Mouse (Mus musculus): ENCODE results near the gene Haus3. TPM values are rescaled to one million over a fixed set of nuclear protein-coding genes. Genes with fewer than 3 reads are reported as not detected.

The Haus3 gene
- total RNA-seq, 1 experiment: 26.8 TPM

- no peak overlapping the region for H3K4me3 ChIP-seq (ENCODE audit: insufficient read depth in 1 of 2, low read depth in 1 of 2, low read length in 2 of 2, poor library complexity in 1 of 2, severe bottlenecking in 1 of 2)
- in situ Hi-C loops (cut with MboI; ENCODE audit: low sequenced_read_pairs in 2 of 2, unreplicated experiment in 2 of 2): no loop called here
- TF ChIP-seq CHD2 (IDR thresholded peaks at IDR 0.05; ENCODE audit: low read depth, low read length) (no peak), ZNF384 (IDR thresholded peaks at IDR 0.05; ENCODE audit: low read depth, low read length) (no peak), HCFC1 (IDR thresholded peaks at IDR 0.05; ENCODE audit: borderline replicate concordance, insufficient read depth, low read length) (no peak), MAFK (IDR thresholded peaks at IDR 0.05; ENCODE audit: insufficient read depth, low read depth, low read length) (no peak), ZC3H11A (IDR thresholded peaks at IDR 0.05; ENCODE audit: borderline replicate concordance, low read depth, low read length) (no peak)
- no peak overlapping the region for H3K27ac ChIP-seq (ENCODE audit: insufficient read depth, low read depth, low read length, poor library complexity, severe bottlenecking)
- H3K4me1 ChIP-seq (ENCODE audit: control insufficient read depth in 2 of 2, insufficient read depth in 2 of 2, low read length in 2 of 2, poor library complexity in 1 of 2): peaks cover 5 to 20% of the 10 kb centered on the region in 2 experiments
- H3K9me3 ChIP-seq (ENCODE audit: control insufficient read depth, insufficient read depth, low read depth, low read length): no peaks in the 10 kb centered on the region
- H3K9ac ChIP-seq (ENCODE audit: insufficient read depth, low read depth, low read length, poor library complexity, severe bottlenecking): no peak overlapping the region
- no peaks in the 10 kb centered on the region for H3K36me3 ChIP-seq (ENCODE audit: control insufficient read depth, insufficient read depth, low read length, poor library complexity, severe bottlenecking)
- no peak for DNase-seq (ENCODE audit: low read depth, low spot score)
Measured at GRCm38 (mm10) chr5:34174021-34174420, 4.7 kb upstream of the Haus3 start.

- Histone ChIP-seq H3K4me3 (ENCODE audit: insufficient read depth in 1 of 2, low read depth in 1 of 2, low read length in 2 of 2, poor library complexity in 1 of 2, severe bottlenecking in 1 of 2) (no peak overlapping the region), H3K9me3 (ENCODE audit: control insufficient read depth, insufficient read depth, low read depth, low read length) (no peaks in the 10 kb centered on the region), H3K4me1 (ENCODE audit: control insufficient read depth in 2 of 2, insufficient read depth in 2 of 2, low read length in 2 of 2, poor library complexity in 1 of 2) (peaks cover 11 to 14% of the 10 kb centered on the region in 2 experiments), H3K9ac (ENCODE audit: insufficient read depth, low read depth, low read length, poor library complexity, severe bottlenecking) (0 out of 2 replicates have a peak overlapping the region, but pooled peaks have one; percentile 33), H3K27ac (ENCODE audit: insufficient read depth, low read depth, low read length, poor library complexity, severe bottlenecking) (no peak overlapping the region), H3K36me3 (ENCODE audit: control insufficient read depth, insufficient read depth, low read length, poor library complexity, severe bottlenecking) (no peaks in the 10 kb centered on the region)
- TF ChIP-seq ZNF384 (IDR thresholded peaks at IDR 0.05; ENCODE audit: low read depth, low read length) (no peak), MAFK (IDR thresholded peaks at IDR 0.05; ENCODE audit: insufficient read depth, low read depth, low read length) (peak; percentile 75; the same call in 1 of the 2 replicates)
- DNase-seq (ENCODE audit: low read depth, low spot score): no peak
- in situ Hi-C loops (cut with MboI; ENCODE audit: low sequenced_read_pairs in 2 of 2, unreplicated experiment in 2 of 2): no loop called here
Measured at GRCm38 (mm10) chr5:34170726-34171125, 1.4 kb upstream of the Haus3 start.

GRCm38 (mm10) chr5:34169954-34170353 lies 627 bp upstream of the Haus3 start:
- Histone ChIP-seq H3K9ac (ENCODE audit: insufficient read depth, low read depth, low read length, poor library complexity, severe bottlenecking) (peak overlapping the region; percentile 69; the same call in 1 of the 2 replicates), H3K4me1 (ENCODE audit: control insufficient read depth in 2 of 2, insufficient read depth in 2 of 2, low read length in 2 of 2, poor library complexity in 1 of 2) (peaks cover 10 to 11% of the 10 kb centered on the region in 2 experiments; a peak in 3 of 4 replicates), H3K36me3 (ENCODE audit: control insufficient read depth, insufficient read depth, low read length, poor library complexity, severe bottlenecking) (no peaks in the 10 kb centered on the region), H3K9me3 (ENCODE audit: control insufficient read depth, insufficient read depth, low read depth, low read length) (no peaks in the 10 kb centered on the region), H3K4me3 (ENCODE audit: insufficient read depth in 1 of 2, low read depth in 1 of 2, low read length in 2 of 2, poor library complexity in 1 of 2, severe bottlenecking in 1 of 2) (peak overlapping the region; percentile 38 to 74), H3K27ac (ENCODE audit: insufficient read depth, low read depth, low read length, poor library complexity, severe bottlenecking) (peak overlapping the region; percentile 54; the same call in 1 of the 2 replicates)
- TF ChIP-seq MAFK (IDR thresholded peaks at IDR 0.05; ENCODE audit: insufficient read depth, low read depth, low read length) (no peak), ZNF384 (IDR thresholded peaks at IDR 0.05; ENCODE audit: low read depth, low read length) (no peak), ZC3H11A (IDR thresholded peaks at IDR 0.05; ENCODE audit: borderline replicate concordance, low read depth, low read length) (no peak)
- in situ Hi-C loops (cut with MboI; ENCODE audit: low sequenced_read_pairs in 2 of 2, unreplicated experiment in 2 of 2): no loop called here
- no peak for DNase-seq (ENCODE audit: low read depth, low spot score)

- Histone ChIP-seq H3K9ac (ENCODE audit: insufficient read depth, low read depth, low read length, poor library complexity, severe bottlenecking) (no peak overlapping the region), H3K4me3 (ENCODE audit: insufficient read depth in 1 of 2, low read depth in 1 of 2, low read length in 2 of 2, poor library complexity in 1 of 2, severe bottlenecking in 1 of 2) (no peak overlapping the region; a peak in 1 of 4 replicates)
Measured at GRCm38 (mm10) chr5:34167857-34168256, 1.5 kb downstream of the Haus3 start.

GRCm38 (mm10) chr5:34165793-34166192 lies 3.5 kb downstream of the Haus3 start:
- Histone ChIP-seq H3K4me1 (ENCODE audit: control insufficient read depth in 2 of 2, insufficient read depth in 2 of 2, low read length in 2 of 2, poor library complexity in 1 of 2) (peaks cover 2 to 11% of the 10 kb centered on the region in 2 experiments; a peak in 3 of 4 replicates), H3K36me3 (ENCODE audit: control insufficient read depth, insufficient read depth, low read length, poor library complexity, severe bottlenecking) (no peaks in the 10 kb centered on the region; the same call in 1 of the 2 replicates), H3K4me3 (ENCODE audit: insufficient read depth in 1 of 2, low read depth in 1 of 2, low read length in 2 of 2, poor library complexity in 1 of 2, severe bottlenecking in 1 of 2) (no peak overlapping the region), H3K9me3 (ENCODE audit: control insufficient read depth, insufficient read depth, low read depth, low read length) (no peaks in the 10 kb centered on the region), H3K27ac (ENCODE audit: insufficient read depth, low read depth, low read length, poor library complexity, severe bottlenecking) (no peak overlapping the region), H3K9ac (ENCODE audit: insufficient read depth, low read depth, low read length, poor library complexity, severe bottlenecking) (no peak overlapping the region)
- no peak for DNase-seq (ENCODE audit: low read depth, low spot score)
- in situ Hi-C loops (cut with MboI; ENCODE audit: low sequenced_read_pairs in 2 of 2, unreplicated experiment in 2 of 2): no loop called here
- no peak for TF ChIP-seq ZC3H11A (IDR thresholded peaks at IDR 0.05; ENCODE audit: borderline replicate concordance, low read depth, low read length)

More at GRCm38 (mm10) chr5:34167857-34168256, 1.5 kb downstream of the Haus3 start:
- in situ Hi-C loops (cut with MboI; ENCODE audit: low sequenced_read_pairs in 2 of 2, unreplicated experiment in 2 of 2): no loop called here
- H3K36me3 ChIP-seq (ENCODE audit: control insufficient read depth, insufficient read depth, low read length, poor library complexity, severe bottlenecking): no peaks in the 10 kb centered on the region; the same call in 1 of the 2 replicates
- no peaks in the 10 kb centered on the region for H3K9me3 ChIP-seq (ENCODE audit: control insufficient read depth, insufficient read depth, low read depth, low read length)
- TF ChIP-seq CHD2 (IDR thresholded peaks at IDR 0.05; ENCODE audit: low read depth, low read length): no peak
- TF ChIP-seq ZNF384 (IDR thresholded peaks at IDR 0.05; ENCODE audit: low read depth, low read length): no peak
- TF ChIP-seq ZC3H11A (IDR thresholded peaks at IDR 0.05; ENCODE audit: borderline replicate concordance, low read depth, low read length): no peak
- no peak for TF ChIP-seq HCFC1 (IDR thresholded peaks at IDR 0.05; ENCODE audit: borderline replicate concordance, insufficient read depth, low read length)
- no peak for TF ChIP-seq MAFK (IDR thresholded peaks at IDR 0.05; ENCODE audit: insufficient read depth, low read depth, low read length)
- H3K4me1 ChIP-seq (ENCODE audit: control insufficient read depth in 2 of 2, insufficient read depth in 2 of 2, low read length in 2 of 2, poor library complexity in 1 of 2): peaks cover 4 to 11% of the 10 kb centered on the region in 2 experiments; a peak in 3 of 4 replicates
- no peak for DNase-seq (ENCODE audit: low read depth, low spot score)
- H3K27ac ChIP-seq (ENCODE audit: insufficient read depth, low read depth, low read length, poor library complexity, severe bottlenecking): no peak overlapping the region
